Mouse (Mus musculus) intestine, embryonic 16.5 days (tissue): ENCODE data around the gene Nrm. TPM values are rescaled to one million over a fixed set of nuclear protein-coding genes. Genes with fewer than 3 reads are reported as not detected.

ENCODE experiments used
- ATAC-seq: fragments of 200-750 bp; cut with Nextera tagmentation; 2 replicates; pipeline ENCODE4 v1.8.0; 2017; ENCODE audit warnings: moderate TSS enrichment, moderate library complexity
- H3K27ac ChIP-seq: fragments of 300-500 bp; sonication (generic); 2 replicates; pipeline ENCODE4 v1.5.1; 2014; ENCODE audit warnings: mild to moderate bottlenecking, low read length
- H3K27me3 ChIP-seq: fragments of 300-500 bp; sonication (generic); replicated peaks from 2 replicates; pipeline ENCODE4 v1.6.1; 2014; ENCODE audit warnings: low read length, control low read depth, mixed read lengths; ENCODE audit not compliant: control insufficient read depth, insufficient read depth
- H3K36me3 ChIP-seq: fragments of 300-500 bp; sonication (generic); 2 replicates; pipeline ENCODE4 v1.6.1; 2014; ENCODE audit warnings: low read length, control low read depth; ENCODE audit not compliant: control insufficient read depth, insufficient read depth
- H3K4me1 ChIP-seq: fragments of 300-500 bp; sonication (generic); 2 replicates; pipeline ENCODE4 v1.6.1; 2014; ENCODE audit warnings: low read length, control low read depth, mixed read lengths; ENCODE audit not compliant: control insufficient read depth, insufficient read depth
- H3K4me2 ChIP-seq: fragments of 300-500 bp; sonication (generic); 2 replicates; pipeline ENCODE4 v1.6.1; 2014; ENCODE audit warnings: low read depth, low read length, control low read depth
- H3K4me3 ChIP-seq: fragments of 300-500 bp; sonication (generic); 2 replicates; pipeline ENCODE4 v1.5.1; 2014; ENCODE audit warnings: mild to moderate bottlenecking, low read length
- H3K9ac ChIP-seq: fragments of 300-500 bp; sonication (generic); 2 replicates; pipeline ENCODE4 v1.6.1; 2014; ENCODE audit warnings: low read depth, low read length
- H3K9me3 ChIP-seq: fragments of 300-500 bp; sonication (generic); 2 replicates; pipeline ENCODE4 v1.6.1; 2016; ENCODE audit warnings: low read length, control low read depth; ENCODE audit not compliant: control insufficient read depth
- WGBS: fragments of 180-500 bp; shearing (Covaris S2); extraction: QIAGEN DNeasy Blood & Tissue Kit; methylation state at CpG from one replicate; pipeline ENCODE4 v1.1.7; 2014; 5-methylcytosine and 5-hydroxymethylcytosine counted together
- polyA plus RNA-seq: library from polyadenylated mRNA; unstranded; fragments of >200 nt; fragmentation: Nextera tagmentation; extraction: Ambion mirVana; gene quantifications from 2 replicates; pipeline ENCODE4 v1.2.1, GENCODE M21; 2015

Nrm gene
- polyA plus RNA-seq, 1 experiment from 2014 or later, result 51.7 TPM

DNA sequence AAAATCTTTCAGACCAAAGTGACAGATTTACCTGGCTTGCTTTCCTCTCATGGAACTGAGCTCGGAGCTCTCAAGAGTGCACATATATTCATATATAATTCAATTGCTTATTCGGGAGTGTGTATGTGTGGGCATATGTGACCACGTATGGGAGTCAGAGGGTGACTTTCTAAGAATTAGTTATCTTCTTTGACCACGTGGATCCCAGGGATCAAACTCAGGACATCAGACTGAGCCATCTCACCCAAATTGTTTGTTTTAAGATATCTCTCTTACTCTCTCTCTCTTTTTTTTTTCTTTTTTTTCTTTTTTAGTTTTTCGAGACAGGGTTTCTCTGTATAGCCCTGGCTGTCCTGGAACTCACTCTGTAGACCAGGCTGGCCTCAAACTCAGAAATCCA, 41.0 kb upstream of the Nrm start:
- H3K36me3 ChIP-seq, result no peaks in the 10 kb centered on the region
- H3K27me3 ChIP-seq, result no peaks in the 10 kb centered on the region
- H3K4me3 ChIP-seq, result no peak overlapping the region
- H3K9me3 ChIP-seq, result no peaks in the 10 kb centered on the region
- H3K27ac ChIP-seq, result no peak overlapping the region
- H3K4me1 ChIP-seq, result peaks cover 39% of the 10 kb centered on the region
- no peak overlapping the region for H3K4me2 ChIP-seq
- WGBS, result 76% methylated on average over 5 of the region's 5 CpGs
- ATAC-seq, result no peak
- H3K9ac ChIP-seq, result no peak overlapping the region

DNA sequence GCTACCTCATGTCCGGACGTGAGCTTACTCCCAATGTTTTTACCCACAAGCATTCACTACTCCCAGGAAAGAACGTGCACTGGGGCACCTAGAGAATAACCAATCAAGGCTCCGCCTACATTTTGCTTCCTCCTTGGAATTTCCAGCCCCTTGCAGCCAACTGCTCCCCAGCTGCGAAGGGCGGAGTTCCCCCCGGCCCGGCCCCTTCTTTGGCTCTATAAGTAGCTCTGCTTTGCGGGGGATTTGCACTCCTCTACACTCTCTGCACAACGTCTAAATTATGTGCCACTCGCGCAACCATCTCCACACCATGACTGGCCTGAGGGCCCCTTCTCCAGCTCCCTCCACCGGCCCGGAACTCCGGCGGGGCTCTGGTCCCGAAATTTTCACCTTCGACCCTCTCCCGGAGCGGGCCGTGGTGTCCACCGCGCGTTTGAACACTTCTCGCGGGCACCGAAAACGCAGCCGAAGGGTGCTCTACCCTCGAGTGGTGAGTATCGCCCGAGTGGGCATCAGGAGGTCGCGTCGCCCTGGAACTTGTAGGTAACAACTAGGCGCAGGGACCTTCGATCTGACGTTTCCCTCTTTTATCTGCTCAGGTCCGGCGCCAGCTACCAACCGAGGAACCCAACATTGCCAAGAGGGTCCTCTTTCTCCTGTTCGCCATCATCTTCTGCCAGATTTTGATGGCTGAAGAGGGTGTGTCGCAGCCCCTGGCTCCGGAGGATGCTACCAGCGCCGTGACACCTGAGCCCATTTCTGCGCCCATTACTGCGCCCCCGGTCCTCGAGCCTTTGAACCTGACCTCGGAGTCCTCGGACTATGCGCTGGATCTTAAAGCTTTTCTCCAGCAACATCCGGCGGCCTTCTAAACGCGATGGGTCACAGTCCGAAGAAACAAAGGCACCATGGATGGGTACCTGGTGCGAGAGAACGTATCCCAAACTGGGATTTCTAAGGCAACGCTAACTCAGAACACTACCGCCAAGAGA, 39.4 kb upstream of the Nrm start, which contains the start of gene Ier3:
TSS of gene Ier3 (plus strand) at position 246 of the 992 bp plus-strand sequence.
- H3K27ac ChIP-seq, result peak within 1 kb of the TSS; percentile 87
- H3K4me1 ChIP-seq, result peaks cover 25% of the 10 kb centered on the region
- no peaks in the 10 kb centered on the region for H3K9me3 ChIP-seq
- H3K4me2 ChIP-seq, result peak within 1 kb of the TSS; percentile 83
- peak within 1 kb of the TSS; percentile 77 for H3K4me3 ChIP-seq
- peak within 1 kb of the TSS; percentile 84 for H3K9ac ChIP-seq
- no peaks in the 10 kb centered on the region for H3K27me3 ChIP-seq
- ATAC-seq, result peak; percentile 64
- H3K36me3 ChIP-seq, result no peaks in the 10 kb centered on the region
- 1% methylated on average over 62 of the region's 62 CpGs for whole genome bisulfite sequencing

DNA sequence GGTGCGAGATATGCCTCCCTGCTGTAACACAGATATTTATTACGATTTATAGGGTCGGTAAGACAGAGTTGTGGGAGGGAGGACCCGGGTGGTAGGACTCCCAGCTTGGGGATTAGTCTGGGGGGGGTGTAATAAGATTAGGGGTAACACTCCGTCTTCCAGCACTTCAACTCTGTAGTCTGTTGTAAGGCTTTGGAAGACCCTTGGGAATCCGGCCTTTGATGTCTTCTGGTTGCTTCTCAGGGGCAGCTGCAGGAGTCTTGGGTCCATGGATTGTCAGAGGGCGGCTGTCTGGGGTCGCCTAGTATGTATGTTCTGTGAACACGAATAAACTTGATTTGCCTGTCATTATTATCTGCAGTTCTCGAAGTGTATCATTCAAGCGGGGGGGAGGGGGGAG, 38.6 kb upstream of the Nrm start:
- Histone ChIP-seq H3K4me3 (peak overlapping the region; percentile 77), H3K4me1 (peaks cover 18% of the 10 kb centered on the region), H3K27me3 (no peaks in the 10 kb centered on the region), H3K9me3 (no peaks in the 10 kb centered on the region), H3K27ac (peak overlapping the region; percentile 87), H3K4me2 (peak overlapping the region; percentile 83), H3K36me3 (0 out of 2 replicates have a peak, but pooled peaks cover 4% of the 10 kb centered on the region), H3K9ac (peak overlapping the region; percentile 84)
- peak; percentile 7 for ATAC-seq
- WGBS, result 5% methylated on average over 11 of the region's 11 CpGs

DNA sequence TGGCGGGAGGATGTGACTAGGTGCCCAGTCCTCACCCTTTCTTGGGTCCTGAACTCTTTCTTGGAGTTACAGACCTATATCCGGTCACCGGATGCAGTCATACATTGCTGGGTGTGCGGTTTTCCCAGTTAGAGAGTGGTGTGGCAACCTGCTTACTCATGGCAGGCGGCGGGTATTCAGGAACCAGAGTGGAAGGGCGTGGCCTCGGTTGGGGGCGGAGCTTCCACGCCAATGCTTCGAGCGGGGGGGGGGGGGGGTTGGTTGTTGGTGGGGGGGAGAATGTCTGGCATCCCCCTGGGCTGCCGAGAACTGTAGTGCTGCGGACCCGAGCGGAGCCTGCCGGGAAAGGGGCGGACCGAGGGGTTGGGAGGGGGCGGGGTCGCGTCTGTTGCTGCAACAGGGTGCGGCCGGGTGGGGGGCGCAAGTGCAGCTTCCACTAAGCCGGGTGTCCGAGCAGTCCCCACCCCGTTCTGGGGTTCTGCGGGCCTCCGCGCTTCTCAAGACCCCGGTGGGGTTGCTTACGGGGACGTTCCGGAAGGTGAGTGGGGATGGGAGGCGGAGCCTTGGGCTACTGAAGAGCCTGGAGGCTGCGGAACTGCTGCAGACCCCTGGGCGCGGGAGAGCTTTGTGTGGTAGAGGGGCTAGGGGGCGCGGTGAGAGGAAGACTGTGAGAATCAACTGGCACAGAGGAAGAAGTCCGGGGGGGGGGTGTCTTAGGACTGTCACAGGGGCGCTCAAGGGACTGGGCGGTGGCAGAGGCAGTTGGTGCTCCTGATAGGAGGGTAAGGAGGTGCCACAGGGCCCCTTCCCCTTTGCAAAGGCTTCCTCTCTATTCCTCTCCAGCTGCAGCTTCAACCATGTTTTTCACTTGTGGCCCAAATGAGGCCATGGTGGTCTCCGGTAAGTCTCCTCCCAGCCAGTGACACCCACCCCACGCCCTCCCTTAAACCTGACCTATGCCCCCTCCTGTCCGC, 37.9 kb upstream of the Nrm start, which contains the start of gene Flot1:
TSS of gene Flot1 (plus strand) at position 267 of the 974 bp plus-strand sequence.
- peak within 1 kb of the TSS; percentile 87 for H3K27ac ChIP-seq
- ATAC-seq, result peak; percentile 85
- no peaks in the 10 kb centered on the region for H3K27me3 ChIP-seq
- 1% methylated on average over 46 of the region's 47 CpGs for WGBS
- peaks cover 18% of the 10 kb centered on the region for H3K4me1 ChIP-seq
- H3K9ac ChIP-seq, result peak within 1 kb of the TSS; percentile 84
- no peaks in the 10 kb centered on the region for H3K9me3 ChIP-seq
- H3K4me3 ChIP-seq, result peak within 1 kb of the TSS; percentile 77
- peak within 1 kb of the TSS; percentile 83 for H3K4me2 ChIP-seq
- H3K36me3 ChIP-seq, result 0 out of 2 replicates have a peak, but pooled peaks cover 7% of the 10 kb centered on the region

DNA sequence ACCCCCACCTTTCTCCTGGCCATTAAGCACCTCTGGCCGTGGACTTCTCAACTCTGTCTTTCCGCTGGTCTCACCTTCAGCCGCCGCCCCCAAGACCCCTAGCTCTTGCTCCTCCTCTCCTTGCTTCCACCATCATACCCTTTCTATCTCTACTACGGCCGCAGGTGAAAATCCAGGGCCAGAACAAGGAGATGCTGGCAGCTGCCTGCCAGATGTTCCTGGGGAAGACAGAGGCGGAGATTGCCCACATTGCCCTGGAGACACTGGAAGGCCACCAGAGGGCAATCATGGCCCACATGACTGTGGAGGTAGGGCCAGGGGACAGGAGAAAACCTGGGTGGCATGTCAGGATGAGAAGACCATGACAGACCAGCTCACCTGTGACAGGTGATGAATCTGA, 36.7 kb upstream of the Nrm start:
- H3K4me2 ChIP-seq, result no peak overlapping the region
- H3K9me3 ChIP-seq, result no peaks in the 10 kb centered on the region
- no peak overlapping the region for H3K4me3 ChIP-seq
- no peaks in the 10 kb centered on the region for H3K27me3 ChIP-seq
- peaks cover 18% of the 10 kb centered on the region for H3K4me1 ChIP-seq
- 0 out of 2 replicates have a peak, but pooled peaks cover 7% of the 10 kb centered on the region for H3K36me3 ChIP-seq
- ATAC-seq, result no peak
- 63% methylated on average over 7 of the region's 7 CpGs for WGBS
- H3K9ac ChIP-seq, result peak overlapping the region; percentile 84; the same call in 1 of the 2 replicates
- peak overlapping the region; percentile 87; the same call in 1 of the 2 replicates for H3K27ac ChIP-seq

DNA sequence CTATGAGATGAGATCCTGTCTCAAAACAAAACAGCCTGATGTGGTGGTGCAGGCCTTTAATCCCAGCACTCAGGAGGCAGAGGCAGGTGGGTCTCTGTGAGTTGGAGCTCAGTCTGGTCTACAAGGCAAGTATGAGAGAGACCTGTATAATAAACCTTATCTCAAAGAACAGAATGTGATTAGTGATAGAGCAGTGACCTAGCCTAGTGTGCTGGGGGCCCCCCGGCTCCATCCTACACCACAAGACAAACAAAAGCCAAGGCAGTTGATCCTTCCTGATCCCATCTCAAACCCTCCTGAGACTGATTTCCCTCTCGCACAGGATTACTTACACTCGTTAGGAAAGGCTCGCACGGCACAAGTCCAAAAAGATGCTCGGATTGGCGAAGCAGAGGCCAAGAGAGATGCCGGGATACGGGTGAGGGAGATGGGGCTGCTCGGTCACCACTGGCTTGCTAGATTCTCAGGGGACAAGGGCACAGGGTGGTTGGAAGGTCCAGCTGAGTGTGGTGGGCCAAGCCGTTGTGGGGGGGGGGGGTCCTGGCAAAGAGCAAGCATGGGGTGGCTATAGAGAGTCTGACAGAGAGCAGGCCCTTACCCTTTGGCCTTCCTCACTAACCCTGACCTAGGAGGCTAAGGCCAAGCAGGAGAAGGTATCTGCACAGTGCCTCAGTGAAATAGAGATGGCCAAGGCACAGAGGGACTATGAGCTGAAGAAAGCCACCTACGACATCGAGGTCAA, 35.8 kb upstream of the Nrm start:
- H3K9me3 ChIP-seq, result no peaks in the 10 kb centered on the region
- H3K4me3 ChIP-seq, result no peak overlapping the region
- peaks cover 26% of the 10 kb centered on the region for H3K4me1 ChIP-seq
- 0 out of 2 replicates have a peak, but pooled peaks cover 7% of the 10 kb centered on the region for H3K36me3 ChIP-seq
- ATAC-seq, result no peak
- no peak overlapping the region for H3K27ac ChIP-seq
- no peak overlapping the region for H3K9ac ChIP-seq
- 86% methylated on average over 13 of the region's 13 CpGs for WGBS
- H3K4me2 ChIP-seq, result no peak overlapping the region
- H3K27me3 ChIP-seq, result no peaks in the 10 kb centered on the region

DNA sequence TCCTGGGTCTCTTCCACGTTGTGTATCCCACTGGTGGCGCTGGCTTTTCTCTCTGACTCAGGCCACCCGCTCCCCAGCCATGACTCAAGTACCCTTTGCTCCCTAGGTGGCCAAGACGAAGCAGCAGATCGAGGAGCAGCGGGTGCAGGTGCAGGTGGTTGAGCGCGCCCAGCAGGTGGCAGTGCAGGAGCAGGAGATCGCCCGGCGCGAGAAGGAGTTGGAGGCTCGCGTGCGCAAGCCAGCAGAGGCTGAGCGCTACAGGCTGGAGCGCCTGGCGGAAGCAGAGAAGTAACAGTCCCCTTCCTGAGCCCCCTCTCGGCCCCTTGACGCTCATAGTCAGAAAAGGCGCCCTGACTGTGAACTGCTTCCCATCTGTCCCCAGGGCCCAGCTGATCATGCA, 31.4 kb upstream of the Nrm start:
- H3K9ac ChIP-seq, result peak overlapping the region; percentile 52; the same call in 1 of the 2 replicates
- H3K4me2 ChIP-seq, result peak overlapping the region; percentile 33
- ATAC-seq, result peak; percentile 85
- WGBS, result 3% methylated on average over 21 of the region's 21 CpGs
- H3K27ac ChIP-seq, result peak overlapping the region; percentile 51
- H3K27me3 ChIP-seq, result no peaks in the 10 kb centered on the region
- H3K36me3 ChIP-seq, result peaks cover 27% of the 10 kb centered on the region
- H3K4me1 ChIP-seq, result peaks cover 24% of the 10 kb centered on the region
- no peaks in the 10 kb centered on the region for H3K9me3 ChIP-seq
- H3K4me3 ChIP-seq, result peak overlapping the region; percentile 11; the same call in 1 of the 2 replicates

DNA sequence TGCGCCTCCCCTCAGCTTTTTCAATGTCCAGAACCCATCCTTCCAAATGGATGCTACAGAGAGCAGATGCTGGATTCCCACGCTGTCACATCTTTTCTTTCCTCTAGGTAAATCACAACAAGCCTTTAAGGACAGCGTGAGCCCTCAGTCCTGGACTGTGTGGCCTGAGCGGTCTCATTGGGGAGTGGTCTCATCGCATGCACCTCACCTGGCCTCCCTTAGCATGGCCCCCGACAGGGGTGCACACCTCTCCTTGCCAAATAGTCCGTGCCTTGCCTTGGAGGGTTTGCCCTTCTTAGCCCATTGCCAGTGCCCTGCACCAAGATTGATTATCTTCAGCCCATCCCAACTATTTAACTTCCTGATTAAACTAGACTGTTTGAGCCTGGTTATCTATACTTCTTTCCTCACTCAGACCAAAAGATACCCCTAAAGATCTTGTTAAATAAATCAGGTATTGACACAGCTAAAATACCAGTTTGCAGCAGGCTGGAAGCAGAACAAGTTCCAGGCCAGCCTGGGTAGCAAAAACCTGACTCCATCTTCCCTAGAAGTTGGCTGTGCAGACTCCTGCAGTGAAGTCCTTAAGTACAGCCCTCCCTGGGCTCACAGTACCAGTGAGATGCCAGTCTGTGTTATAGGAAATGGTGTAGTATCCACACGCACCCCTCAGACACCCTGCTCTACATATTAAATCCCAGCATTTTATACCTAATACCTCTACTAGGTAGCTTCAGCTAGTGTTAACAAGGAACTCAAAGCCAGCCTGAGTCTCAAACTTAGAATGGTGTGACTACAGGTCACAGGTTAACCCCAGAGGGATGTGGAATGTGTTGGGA, 28.5 kb upstream of the Nrm start:
- 56% methylated on average over 8 of the region's 8 CpGs for WGBS
- Histone ChIP-seq H3K4me3 (no peak overlapping the region; the same call in 1 of the 2 replicates), H3K9ac (no peak overlapping the region; the same call in 1 of the 2 replicates), H3K36me3 (peaks cover 41% of the 10 kb centered on the region), H3K4me2 (no peak overlapping the region), H3K4me1 (peaks cover 37% of the 10 kb centered on the region), H3K27ac (peak overlapping the region; percentile 4; the same call in 1 of the 2 replicates), H3K9me3 (no peaks in the 10 kb centered on the region), H3K27me3 (no peaks in the 10 kb centered on the region)
- no peak for ATAC-seq
